Mouse (Mus musculus) liver, embryonic 15.5 days (tissue): ENCODE measurements around the gene Pbdc1. TPM values are rescaled to one million over a fixed set of nuclear protein-coding genes. Genes with fewer than 3 reads are reported as not detected.
A peak's percentile ranks its signal among the peaks of the same experiment; 100 is the strongest.
"Not testable (repeated sequence)": the region's sequence is repeated elsewhere in the genome, so short reads cannot be mapped to it uniquely, and the experiment has no call there.

ENCODE experiments used
- ATAC-seq: fragments of 200-750 bp; cut with Nextera tagmentation; 2 replicates; pipeline ENCODE4 v1.8.0; 2017; ENCODE audit warnings: moderate number of reproducible peaks, mild to moderate bottlenecking, moderate library complexity; ENCODE audit not compliant: insufficient read depth
- H3K27ac ChIP-seq: fragments of 300-500 bp; sonication (generic); replicated peaks from 2 replicates; pipeline ENCODE4 v1.5.1; 2015; ENCODE audit warnings: mild to moderate bottlenecking, inconsistent platforms
- H3K27me3 ChIP-seq: fragments of 300-500 bp; sonication (generic); 2 replicates; pipeline ENCODE4 v1.6.1; 2015; ENCODE audit warnings: mild to moderate bottlenecking, inconsistent platforms
- H3K36me3 ChIP-seq: fragments of 300-500 bp; sonication (generic); replicated peaks from 2 replicates; pipeline ENCODE4 v1.6.1; 2015; ENCODE audit warnings: moderate library complexity, mild to moderate bottlenecking, inconsistent platforms
- H3K4me1 ChIP-seq: fragments of 300-500 bp; sonication (generic); replicated peaks from 2 replicates; pipeline ENCODE4 v1.6.1; 2015; ENCODE audit warnings: inconsistent platforms
- H3K4me2 ChIP-seq: fragments of 300-500 bp; sonication (generic); 2 replicates; pipeline ENCODE4 v1.6.1; 2015; ENCODE audit warnings: moderate library complexity, mild to moderate bottlenecking, inconsistent platforms
- H3K4me3 ChIP-seq: fragments of 300-500 bp; sonication (generic); replicated peaks from 2 replicates; pipeline ENCODE4 v1.5.1; 2015; ENCODE audit warnings: mild to moderate bottlenecking, inconsistent platforms
- H3K9ac ChIP-seq: fragments of 300-500 bp; sonication (generic); 2 replicates; pipeline ENCODE4 v1.6.1; 2015; ENCODE audit warnings: moderate library complexity, mild to moderate bottlenecking, inconsistent platforms
- H3K9me3 ChIP-seq: fragments of 300-500 bp; sonication (generic); replicated peaks from 2 replicates; pipeline ENCODE4 v1.6.1; 2016; ENCODE audit warnings: inconsistent platforms
- WGBS: fragments of 180-500 bp; shearing (Covaris S2); methylation state at CpG from one replicate; pipeline ENCODE4 v1.1.7; 2015; ENCODE audit warnings: mixed read lengths; ENCODE audit not compliant: insufficient replicate concordance; 5-methylcytosine and 5-hydroxymethylcytosine counted together
- polyA plus RNA-seq: library from polyadenylated mRNA; unstranded; fragments of >200 nt; fragmentation: Nextera tagmentation; extraction: Ambion mirVana; gene quantifications from 2 replicates; pipeline ENCODE4 v1.2.1, GENCODE M21; 2015

The Pbdc1 gene
- polyA plus RNA-seq, 1 experiment from 2014 or later, result 31.8 TPM

DNA sequence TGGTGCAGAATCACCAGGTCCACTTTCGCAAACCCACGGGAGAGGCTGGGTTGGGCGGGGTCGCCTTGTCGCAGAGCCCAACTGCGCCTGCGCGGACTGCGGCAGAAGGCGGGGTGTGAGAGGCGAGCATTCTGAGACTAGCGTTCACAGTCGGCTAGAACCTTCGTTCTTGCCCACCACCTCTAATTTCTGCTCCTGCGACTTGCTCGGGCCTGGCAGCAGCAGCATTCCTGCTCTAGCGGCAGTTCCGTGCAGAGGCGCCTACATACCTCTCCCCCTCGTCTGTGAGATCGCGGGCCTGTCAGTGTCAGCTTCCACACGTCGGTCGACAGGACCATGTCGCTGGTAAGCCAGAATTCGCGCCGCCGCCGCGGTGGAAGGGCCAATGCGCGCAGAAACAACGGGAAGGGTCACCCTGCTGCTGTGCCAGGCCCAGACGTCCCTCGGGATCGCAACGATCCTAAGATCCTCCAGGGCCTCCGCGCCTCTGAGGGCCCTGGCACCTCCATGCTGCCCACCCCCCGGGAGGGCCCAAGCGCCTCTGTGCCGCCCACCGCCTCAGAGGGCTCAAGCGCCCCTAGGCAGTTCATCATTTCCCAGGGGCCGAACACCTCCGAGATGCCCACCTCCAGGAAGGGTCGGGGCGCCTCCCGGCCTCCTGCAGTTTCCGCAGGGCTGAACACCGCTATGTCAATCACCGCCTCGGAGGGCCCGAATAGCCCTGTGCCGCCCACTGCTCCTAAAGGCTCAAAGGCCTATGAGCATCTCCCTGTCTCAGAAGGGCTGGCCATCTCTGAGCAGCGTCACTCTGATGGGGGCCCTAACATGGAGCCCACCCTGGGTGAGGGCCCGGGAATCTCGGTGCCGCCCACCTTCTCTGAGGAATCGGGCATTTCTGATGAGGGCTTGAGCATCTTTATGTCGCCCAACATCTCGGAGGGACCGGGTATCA, 41.0 kb downstream of the Pbdc1 start, which contains the start of gene Magee1:
Gene Magee1, plus strand, starts transcription at position 104 of the 952 bp plus-strand sequence.
- Histone ChIP-seq H3K4me1 (0 out of 2 replicates have a peak, but pooled peaks cover 11% of the 10 kb centered on the region), H3K36me3 (no peaks in the 10 kb centered on the region), H3K27ac (no peak within 1 kb of the TSS), H3K9ac (peak within 1 kb of the TSS; percentile 43), H3K4me3 (peak within 1 kb of the TSS; percentile 55), H3K27me3 (peaks cover 29% of the 10 kb centered on the region), H3K4me2 (peak within 1 kb of the TSS; percentile 90), H3K9me3 (no peaks in the 10 kb centered on the region)
- peak; percentile 42 for ATAC-seq
- 17% methylated on average over 65 of the region's 65 CpGs for WGBS

DNA sequence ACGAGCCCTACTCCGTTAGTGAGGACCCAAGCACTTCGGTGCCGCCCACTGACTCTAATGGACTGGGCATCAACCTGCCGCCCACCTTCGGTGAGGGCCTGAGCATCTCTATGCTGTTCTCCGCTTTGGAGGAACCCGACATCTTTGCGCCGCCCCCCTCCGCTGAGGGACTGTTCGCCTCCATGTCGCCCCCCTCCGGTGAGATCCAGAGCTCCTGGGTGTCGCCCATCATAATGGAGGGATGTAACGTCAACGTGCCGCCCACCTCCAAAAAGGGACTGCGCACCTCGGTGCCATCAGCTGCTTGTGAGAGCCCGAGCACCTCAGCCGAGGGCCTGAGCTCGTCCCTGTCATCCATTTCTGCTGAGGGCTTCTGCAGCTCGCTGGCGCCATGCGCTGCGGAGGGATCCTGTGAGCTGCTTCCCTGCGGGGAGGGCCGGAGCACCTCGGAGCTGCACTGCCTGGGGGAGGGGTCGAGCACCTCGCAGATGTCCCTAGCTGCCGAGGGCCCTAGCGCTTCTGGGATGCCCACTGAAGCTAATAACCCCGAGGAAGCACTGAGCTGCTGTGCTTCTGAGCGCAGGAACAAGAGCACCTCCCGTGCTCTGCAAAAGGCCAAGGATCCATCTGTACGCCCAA, 41.8 kb downstream of the Pbdc1 start:
- Histone ChIP-seq H3K27me3 (peaks cover 29% of the 10 kb centered on the region), H3K27ac (no peak overlapping the region), H3K4me3 (peak overlapping the region; percentile 55), H3K4me2 (peak overlapping the region; percentile 90), H3K9ac (no peak overlapping the region), H3K9me3 (no peaks in the 10 kb centered on the region), H3K4me1 (0 out of 2 replicates have a peak, but pooled peaks cover 11% of the 10 kb centered on the region), H3K36me3 (no peaks in the 10 kb centered on the region)
- WGBS, result 16% methylated on average over 38 of the region's 38 CpGs
- 0 out of 2 replicates have a peak, but pooled peaks have one; percentile 28 for ATAC-seq

DNA sequence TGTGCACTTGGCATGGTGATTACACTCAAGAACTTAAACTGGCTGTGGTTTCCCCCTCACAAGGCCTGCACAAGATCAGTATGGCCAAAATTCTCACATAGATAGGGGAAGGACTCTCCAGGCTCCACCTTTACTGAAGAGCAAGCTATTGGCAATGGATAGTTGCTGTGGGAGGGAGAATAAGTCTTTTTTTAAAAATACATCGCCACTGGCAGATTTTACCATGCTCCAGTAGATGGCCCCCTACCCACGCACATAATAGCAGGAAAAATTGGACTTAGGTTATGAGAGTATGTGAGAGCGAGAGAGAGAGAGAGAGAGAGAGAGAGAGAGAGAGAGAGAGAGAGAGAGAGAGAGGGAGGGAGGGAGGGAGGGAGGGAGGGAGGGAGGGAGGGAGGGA, 45.3 kb downstream of the Pbdc1 start:
- Histone ChIP-seq H3K27ac (no peak overlapping the region), H3K4me1 (0 out of 2 replicates have a peak, but pooled peaks cover 11% of the 10 kb centered on the region), H3K9me3 (no peaks in the 10 kb centered on the region), H3K4me2 (no peak overlapping the region), H3K4me3 (no peak overlapping the region), H3K9ac (no peak overlapping the region), H3K27me3 (peaks cover 24% of the 10 kb centered on the region), H3K36me3 (no peaks in the 10 kb centered on the region)
- no peak for ATAC-seq
- WGBS, result 24% methylated on average over 2 of the region's 3 CpGs

DNA sequence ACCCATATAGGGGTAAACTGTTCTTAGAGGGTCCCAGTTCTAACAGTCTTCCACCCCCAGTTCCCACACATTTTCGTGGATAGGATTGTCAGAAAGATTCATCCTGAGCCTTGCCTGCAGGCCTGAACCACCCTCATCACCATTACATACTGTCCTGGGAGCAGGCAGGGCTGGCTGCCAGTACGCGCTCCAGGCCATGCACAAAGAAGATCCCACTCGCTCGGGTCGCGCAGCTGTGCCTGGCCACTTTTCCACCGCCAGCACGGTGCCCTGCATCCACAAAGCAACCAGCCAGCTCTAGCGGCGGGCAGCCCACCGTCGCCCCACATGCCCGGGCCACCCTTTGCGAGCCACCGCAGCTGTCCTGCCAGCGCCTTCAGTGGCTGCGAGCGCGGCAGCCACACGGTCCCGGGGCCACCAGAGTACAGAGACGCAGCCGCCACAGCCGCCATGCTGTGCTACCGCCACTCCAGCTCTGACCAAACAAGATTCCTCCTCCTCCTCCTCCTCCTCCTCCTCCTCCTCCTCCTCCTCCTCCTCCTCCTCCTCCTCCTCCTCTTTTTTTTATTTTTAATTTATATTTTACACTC, 72.4 kb downstream of the Pbdc1 start:
- H3K4me1 ChIP-seq, result no peaks in the 10 kb centered on the region
- H3K27me3 ChIP-seq, result 0 out of 2 replicates have a peak, but pooled peaks cover 3% of the 10 kb centered on the region
- WGBS, result 43% methylated on average over 26 of the region's 26 CpGs
- no peak overlapping the region for H3K9ac ChIP-seq
- H3K9me3 ChIP-seq, result no peaks in the 10 kb centered on the region
- H3K4me3 ChIP-seq, result no peak overlapping the region
- H3K4me2 ChIP-seq, result no peak overlapping the region
- no peak overlapping the region for H3K27ac ChIP-seq
- no peaks in the 10 kb centered on the region for H3K36me3 ChIP-seq
- no peak for ATAC-seq

DNA sequence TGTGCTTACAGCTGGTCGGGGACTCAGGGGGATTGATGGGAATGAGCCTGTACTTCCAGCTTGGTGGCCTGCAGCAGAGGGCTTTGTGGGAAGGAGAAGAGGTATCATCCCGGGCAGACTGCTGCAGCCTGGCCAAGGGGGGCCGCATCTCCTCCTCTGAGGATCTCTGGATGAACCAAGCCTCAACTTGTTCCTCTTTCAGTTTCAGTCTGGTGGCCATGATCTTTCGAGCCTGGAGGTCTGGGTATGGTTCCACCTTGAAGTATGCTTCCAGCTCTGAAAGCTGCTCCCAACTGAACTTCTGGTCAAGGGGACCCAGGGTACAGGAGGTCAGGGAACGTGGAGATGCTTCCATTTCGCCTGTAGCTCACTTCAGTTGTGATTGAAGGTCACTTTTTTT, 85.5 kb downstream of the Pbdc1 start:
- not testable (repeated sequence) for H3K4me3 ChIP-seq, H3K4me2 ChIP-seq, ATAC-seq, H3K36me3 ChIP-seq, H3K4me1 ChIP-seq, H3K27ac ChIP-seq, H3K9ac ChIP-seq, H3K9me3 ChIP-seq
- WGBS, result 42% methylated on average over 6 of the region's 6 CpGs
- H3K27me3 ChIP-seq, result peaks cover 16% of the 10 kb centered on the region; the same call in 1 of the 2 replicates

Other genes with a start within 250 kb of the Pbdc1 start
- 0.03 and 0.09 TPM in 2 replicates for gene Magee2, start 222.5 kb upstream of the Pbdc1 start, polyA plus RNA-seq
- gene Magee1, start 40.6 kb downstream of the Pbdc1 start, polyA plus RNA-seq, result 2.0 and 2.2 TPM in 2 replicates